ENCODE assay signal across 9 mouse cellular contexts in the genomic region with DNA sequence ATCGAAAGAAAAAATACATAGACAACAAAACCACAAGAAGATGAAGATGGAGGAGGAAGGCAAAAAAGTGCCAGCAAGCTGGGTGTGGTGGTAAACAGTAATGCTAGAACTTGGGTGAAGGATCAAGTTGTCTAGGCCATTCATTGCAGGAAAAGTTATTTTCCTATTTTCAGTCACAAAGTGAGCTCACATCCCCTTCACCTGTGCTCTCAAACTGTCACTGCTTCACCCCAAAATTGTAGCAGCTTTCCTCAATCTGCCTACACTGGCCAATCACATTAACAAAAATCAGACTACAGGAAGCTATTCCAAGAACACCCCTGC. TPM values are rescaled to one million over a fixed set of nuclear protein-coding genes. Genes with fewer than 3 reads are reported as not detected.
DNase-seq lines count a peak whose midpoint lies in the region; ATAC-seq and TF ChIP-seq lines count a peak whose summit lies in the region.
"Had no signal": no experiment of that assay in that cellular context is flagged by ENCODE, and none has a peak within 500 bp of the region (broad histone marks: within the 10 kb centered on the region; RNA-seq: fewer than 3 reads in every experiment).

No protein-coding gene starts in this region.

- peak overlapping the region; percentile 71; the same call in 1 of the 2 replicates for H3K4me2 ChIP-seq in heart, postnatal 0 days (ENCODE audit: low read depth, low read length)
- H3K4me2 ChIP-seq in hindbrain, embryonic 13.5 days = peak overlapping the region; percentile 94
- peak overlapping the region; percentile 87 for H3K4me2 ChIP-seq in midbrain, embryonic 13.5 days (replicated peaks)

- H3K4me1 ChIP-seq in heart, postnatal 0 days (ENCODE audit: control insufficient read depth, insufficient read depth) = peaks cover 26% of the 10 kb centered on the region
- peaks cover 51% of the 10 kb centered on the region for H3K4me1 ChIP-seq in G1E (ENCODE audit: insufficient read depth, low read depth, low read length)
- peaks cover 33% of the 10 kb centered on the region for H3K4me1 ChIP-seq in hindbrain, embryonic 13.5 days (replicated peaks)
- H3K4me1 ChIP-seq in midbrain, embryonic 13.5 days (replicated peaks) = peaks cover 35% of the 10 kb centered on the region

- no peak for TF ChIP-seq EP300 in heart, postnatal 0 days (IDR thresholded peaks at IDR 0.05; ENCODE audit: low read depth)

- no peak overlapping the region for H3K4me3 ChIP-seq in heart, postnatal 0 days (ENCODE audit: low read depth, low read length)
- peak overlapping the region; percentile 68; the same call in 1 of the 2 replicates for H3K4me3 ChIP-seq in G1E (ENCODE audit: low read depth, low read length)
- H3K4me3 ChIP-seq in hindbrain, embryonic 13.5 days = peak overlapping the region; percentile 53; the same call in 1 of the 2 replicates
- peak overlapping the region; percentile 59 for H3K4me3 ChIP-seq in midbrain, embryonic 13.5 days (replicated peaks)

- H3K27me3 ChIP-seq in heart, postnatal 0 days (ENCODE audit: control insufficient read depth, insufficient read depth, low read length) = no peaks in the 10 kb centered on the region
- H3K27me3 ChIP-seq in G1E (ENCODE audit: insufficient read depth, low read length) = no peaks in the 10 kb centered on the region
- no peaks in the 10 kb centered on the region for H3K27me3 ChIP-seq in hindbrain, embryonic 13.5 days
- no peaks in the 10 kb centered on the region for H3K27me3 ChIP-seq in midbrain, embryonic 13.5 days

- H3K9me3 ChIP-seq in heart, postnatal 0 days (replicated peaks; ENCODE audit: control insufficient read depth, low read length) = no peaks in the 10 kb centered on the region
- no peaks in the 10 kb centered on the region for H3K9me3 ChIP-seq in G1E (replicated peaks)
- H3K9me3 ChIP-seq in hindbrain, embryonic 13.5 days = no peaks in the 10 kb centered on the region
- no peaks in the 10 kb centered on the region for H3K9me3 ChIP-seq in midbrain, embryonic 13.5 days

- no peak overlapping the region for H3K27ac ChIP-seq in heart, postnatal 0 days (ENCODE audit: low read depth)
- no peak overlapping the region; the same call in 1 of the 2 replicates for H3K27ac ChIP-seq in hindbrain, embryonic 13.5 days
- H3K27ac ChIP-seq in midbrain, embryonic 13.5 days = peak overlapping the region; percentile 84; the same call in 1 of the 2 replicates

- DNase-seq in heart, postnatal 0 days (ENCODE audit: low spot score) = no peak
- DNase-seq in heart, adult 8-10 months (ENCODE audit: low spot score) = no peak
- DNase-seq in G1E (ENCODE audit: low spot score) = no peak
- no peak for DNase-seq in embryo, embryonic 10 days (ENCODE audit: low spot score)
- no peak for DNase-seq in right cerebral cortex, postnatal 4 days
- DNase-seq in kidney, adult 18-20 months = no peak
- DNase-seq: layer of hippocampus, postnatal 36 days had no signal

- no peak for ATAC-seq in heart, postnatal 0 days (ENCODE audit: insufficient read depth, low read depth)
- 0 out of 2 replicates have a peak, but pooled peaks have one; percentile 6 for ATAC-seq in G1E (ENCODE audit: extremely low read depth, insufficient number of reproducible peaks, low FRiP score, poor library complexity, severe bottlenecking)
- no peak for ATAC-seq in hindbrain, embryonic 13.5 days (ENCODE audit: low FRiP score)
- no peak for ATAC-seq in midbrain, embryonic 13.5 days

- H3K9ac ChIP-seq in heart, postnatal 0 days (replicated peaks; ENCODE audit: low read depth, low read length) = no peak overlapping the region
- H3K9ac ChIP-seq in hindbrain, embryonic 13.5 days = no peak overlapping the region
- H3K9ac ChIP-seq in midbrain, embryonic 13.5 days (replicated peaks) = peak overlapping the region; percentile 66; the same call in 1 of the 2 replicates

- no peaks in the 10 kb centered on the region for H3K36me3 ChIP-seq in heart, postnatal 0 days (replicated peaks; ENCODE audit: control insufficient read depth, insufficient read depth, low read length)
- no peaks in the 10 kb centered on the region for H3K36me3 ChIP-seq in G1E (replicated peaks)
- H3K36me3 ChIP-seq in hindbrain, embryonic 13.5 days = no peaks in the 10 kb centered on the region
- no peaks in the 10 kb centered on the region for H3K36me3 ChIP-seq in midbrain, embryonic 13.5 days

- no peak for TF ChIP-seq CTCF in heart, postnatal 0 days (IDR thresholded peaks at IDR 0.05; ENCODE audit: low read depth)
- TF ChIP-seq CTCF in G1E (IDR thresholded peaks at IDR 0.05; ENCODE audit: low read depth, low read length) = no peak

- WGBS in heart, postnatal 0 days = 70% methylated on average over 1 of the region's 1 CpGs
- 67% methylated on average over 1 of the region's 1 CpGs for WGBS in hindbrain, embryonic 13.5 days
- WGBS in midbrain, embryonic 13.5 days = 74% methylated on average over 1 of the region's 1 CpGs

RNA-seq across cellular contexts. Expression of gene Hist1h4a, which starts 1.2 kb away (rescaled TPM):
- 794 and 986 TPM in 2 replicates for total RNA-seq in heart, postnatal 0 days (2014; rRNA removed; ENCODE audit: low replicate concordance)
- polyA plus RNA-seq in heart, postnatal 0 days (2015; fragmentation: Nextera tagmentation; extraction: Ambion mirVana) = 0.49 and 0.82 TPM in 2 replicates
- total RNA-seq in heart, adult 8-10 months (2022) = 10 to 100 TPM in 1 of 4 experiments, 1 to 10 TPM in 3; 4.1 to 10.2 (median 5.4) TPM
- 408 and 465 TPM in 2 replicates for total RNA-seq in G1E (2014; fragmentation: Nextera tagmentation)
- total RNA-seq in G1E (2017) = 867 and 973 TPM in 2 replicates
- 12.0 and 53.5 TPM in 2 replicates for polyA plus RNA-seq in G1E (2012)
- polyA plus RNA-seq in hindbrain, embryonic 13.5 days (2015; fragmentation: Nextera tagmentation; extraction: Ambion mirVana) = not detected in 2 replicates
- 0.44 and 0.57 TPM in 2 replicates for polyA plus RNA-seq in midbrain, embryonic 13.5 days (2015; fragmentation: Nextera tagmentation; extraction: Ambion mirVana)

RNA-seq across cellular contexts. Expression of gene Hist1h3a, which starts 2.3 kb away (rescaled TPM):
- 1,794 and 2,478 TPM in 2 replicates for total RNA-seq in heart, postnatal 0 days (2014; rRNA removed; ENCODE audit: low replicate concordance)
- polyA plus RNA-seq in heart, postnatal 0 days (2015; fragmentation: Nextera tagmentation; extraction: Ambion mirVana) = 1.4 and 1.7 TPM in 2 replicates
- total RNA-seq in heart, adult 8-10 months (2022) = 1 to 10 TPM; 1.8 to 10.0 (median 6.6) TPM
- total RNA-seq in G1E (2014; fragmentation: Nextera tagmentation) (261 and 263 TPM in 2 replicates), G1E (2017) (139 and 203 TPM in 2 replicates)
- 5.3 and 8.2 TPM in 2 replicates for polyA plus RNA-seq in G1E (2012)
- 1.9 and 2.5 TPM in 2 replicates for polyA plus RNA-seq in hindbrain, embryonic 13.5 days (2015; fragmentation: Nextera tagmentation; extraction: Ambion mirVana)
- polyA plus RNA-seq in midbrain, embryonic 13.5 days (2015; fragmentation: Nextera tagmentation; extraction: Ambion mirVana) = 1.4 and 3.3 TPM in 2 replicates

RNA-seq across cellular contexts. Expression of gene Hist1h4b, which starts 3.1 kb away (rescaled TPM):
- total RNA-seq in heart, postnatal 0 days (2014; rRNA removed; ENCODE audit: low replicate concordance) = 252 and 267 TPM in 2 replicates
- 0.46 and 0.60 TPM in 2 replicates for polyA plus RNA-seq in heart, postnatal 0 days (2015; fragmentation: Nextera tagmentation; extraction: Ambion mirVana)
- total RNA-seq in heart, adult 8-10 months (2022) = 1 to 10 TPM; 5.4 to 9.6 (median 6.8) TPM
- total RNA-seq in G1E (2014; fragmentation: Nextera tagmentation) (272 and 301 TPM in 2 replicates), G1E (2017) (2,655 and 2,848 TPM in 2 replicates)
- polyA plus RNA-seq in G1E (2012) = 6.6 and 21.7 TPM in 2 replicates
- 1.4 TPM in 1 of 2 replicates, not detected in the other for polyA plus RNA-seq in hindbrain, embryonic 13.5 days (2015; fragmentation: Nextera tagmentation; extraction: Ambion mirVana)
- 4.6 and 5.2 TPM in 2 replicates for polyA plus RNA-seq in midbrain, embryonic 13.5 days (2015; fragmentation: Nextera tagmentation; extraction: Ambion mirVana)

RNA-seq across cellular contexts. Expression of gene Hist1h1a, which starts 3.6 kb away (rescaled TPM):
- total RNA-seq in heart, postnatal 0 days (2014; rRNA removed; ENCODE audit: low replicate concordance) = 261 and 272 TPM in 2 replicates
- polyA plus RNA-seq in heart, postnatal 0 days (2015; fragmentation: Nextera tagmentation; extraction: Ambion mirVana) = 0.81 and 0.82 TPM in 2 replicates
- total RNA-seq in heart, adult 8-10 months (2022) = 1 to 10 TPM; 3.3 to 5.0 (median 4.0) TPM
- total RNA-seq in G1E (2014; fragmentation: Nextera tagmentation) (351 and 375 TPM in 2 replicates), G1E (2017) (1,895 and 1,917 TPM in 2 replicates)
- polyA plus RNA-seq in G1E (2012) = 0.90 and 1.9 TPM in 2 replicates
- 0.56 and 1.2 TPM in 2 replicates for polyA plus RNA-seq in hindbrain, embryonic 13.5 days (2015; fragmentation: Nextera tagmentation; extraction: Ambion mirVana)
- 1.6 and 2.2 TPM in 2 replicates for polyA plus RNA-seq in midbrain, embryonic 13.5 days (2015; fragmentation: Nextera tagmentation; extraction: Ambion mirVana)

RNA-seq across cellular contexts. Expression of gene Hist1h3b, which starts 7.8 kb away (rescaled TPM):
- 800 and 1,239 TPM in 2 replicates for total RNA-seq in heart, postnatal 0 days (2014; rRNA removed; ENCODE audit: low replicate concordance)
- polyA plus RNA-seq in heart, postnatal 0 days (2015; fragmentation: Nextera tagmentation; extraction: Ambion mirVana) = 3.2 and 3.3 TPM in 2 replicates
- 10 to 100 TPM in 1 of 4 experiments, 1 to 10 TPM in 3; 2.4 to 16.9 (median 4.5) TPM for total RNA-seq in heart, adult 8-10 months (2022)
- 745 and 817 TPM in 2 replicates for total RNA-seq in G1E (2014; fragmentation: Nextera tagmentation)
- 955 and 1,281 TPM in 2 replicates for total RNA-seq in G1E (2017)
- 5.7 and 22.8 TPM in 2 replicates for polyA plus RNA-seq in G1E (2012)
- 4.2 and 4.4 TPM in 2 replicates for polyA plus RNA-seq in hindbrain, embryonic 13.5 days (2015; fragmentation: Nextera tagmentation; extraction: Ambion mirVana)
- polyA plus RNA-seq in midbrain, embryonic 13.5 days (2015; fragmentation: Nextera tagmentation; extraction: Ambion mirVana) = 6.3 and 8.7 TPM in 2 replicates
